Mouse (Mus musculus) neural tube, embryonic 10.5 days (tissue): Measurements from ENCODE around the gene Phldb1.

Source experiments
- DNase-seq: peaks from one replicate; pipeline ENCODE4 v3.0.0-alpha.2; 2017; ENCODE audit warnings: low spot score; ENCODE audit errors: extremely low spot score

Phldb1 gene

GRCm38 (mm10) chr9:44709600-44709999, 25.4 kb downstream of the Phldb1 start:
- peak; percentile 52 for DNase-seq

DNA sequence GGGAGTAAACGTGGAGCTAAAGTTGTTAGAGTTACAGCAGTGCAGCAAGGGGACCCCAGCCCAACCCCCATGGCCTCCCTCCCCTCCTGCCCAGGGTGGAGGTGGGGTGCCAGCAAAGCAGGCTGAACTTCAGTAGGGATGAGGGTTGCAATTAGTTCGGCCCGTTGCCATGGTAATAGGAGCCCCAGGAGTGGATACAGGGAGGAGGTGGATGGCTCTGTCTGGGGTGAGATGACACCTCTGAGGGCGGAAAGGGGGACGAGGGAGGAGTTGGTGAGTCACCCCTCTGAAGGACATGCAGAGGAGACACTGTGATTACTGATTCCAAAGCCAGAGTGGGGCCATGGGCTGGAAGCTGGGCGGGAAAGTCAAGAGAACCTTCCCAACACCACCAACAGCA, 26.1 kb downstream of the Phldb1 start:
- no peak for DNase-seq

DNA sequence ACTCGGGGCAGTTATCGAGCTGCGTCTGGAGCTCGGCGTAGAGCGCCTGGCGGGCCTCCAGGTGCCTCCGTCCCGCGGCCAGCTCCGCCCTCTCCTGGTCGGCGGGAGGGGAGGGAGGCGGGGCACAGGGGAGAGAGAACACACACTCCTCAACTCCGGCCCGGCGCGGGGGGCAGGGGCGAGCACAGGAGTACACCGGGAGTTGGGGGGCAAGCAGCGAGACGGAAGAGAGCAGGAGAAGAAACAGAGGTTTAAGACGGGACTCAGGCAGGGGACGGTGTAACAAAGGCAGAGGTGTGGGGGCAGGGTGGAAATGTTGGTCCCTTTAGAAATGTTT, 26.6 kb downstream of the Phldb1 start:
- DNase-seq, result peak; percentile 64

DNA sequence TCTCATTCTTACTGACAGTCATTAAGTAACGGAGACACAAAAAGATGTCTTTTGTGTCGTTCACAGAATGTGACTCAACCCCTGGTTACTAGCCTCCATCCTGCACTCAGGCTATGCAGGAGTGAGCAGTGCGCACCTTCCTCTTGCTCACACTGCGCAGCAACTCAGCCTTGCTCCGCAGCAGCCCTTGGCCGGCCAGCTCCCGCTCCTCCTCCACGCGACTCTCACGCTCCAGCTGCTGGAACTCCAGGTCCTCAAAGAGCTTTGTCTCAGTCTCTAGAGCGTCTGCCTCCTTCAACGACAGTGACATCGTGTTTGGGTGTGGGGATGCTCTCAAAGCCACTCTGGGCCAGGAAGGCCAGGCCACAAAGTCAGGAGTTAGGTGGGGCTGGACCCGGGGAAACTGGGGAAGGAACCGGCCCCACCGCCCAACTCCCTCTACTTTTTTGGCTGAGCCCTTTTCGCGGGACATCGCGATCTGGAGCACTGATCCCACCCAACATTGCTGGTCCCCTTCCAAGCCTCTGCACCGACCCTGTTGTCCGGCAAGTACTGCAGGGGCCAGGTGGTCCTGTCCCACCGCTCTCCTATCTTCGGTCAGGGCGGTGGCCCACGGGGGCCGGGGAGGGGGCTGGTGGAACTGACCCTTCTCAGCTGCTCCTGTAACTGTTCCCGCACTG, 27.1 kb downstream of the Phldb1 start:
- DNase-seq, result no peak

DNA sequence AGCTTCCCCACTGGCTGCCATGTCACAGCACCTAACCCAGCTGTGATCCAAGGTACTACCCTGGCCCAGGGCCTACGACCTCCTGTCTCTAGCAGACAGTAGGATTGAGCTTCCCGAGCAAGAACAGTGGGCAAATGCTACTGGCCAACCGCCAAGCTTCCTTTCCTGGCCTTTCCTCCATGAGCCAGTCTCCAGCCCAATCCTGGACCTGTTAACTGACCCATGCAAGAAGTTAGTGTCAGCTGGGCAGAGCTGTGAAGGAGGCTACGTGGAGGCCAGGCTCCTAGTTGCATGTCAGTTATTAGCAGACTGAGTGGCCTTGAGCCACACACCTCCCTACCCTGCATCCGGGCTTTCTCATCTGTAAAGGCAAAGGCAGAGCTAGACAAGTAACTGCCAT, 35.3 kb downstream of the Phldb1 start:
- DNase-seq, result no peak

- no peak for DNase-seq
Observed at GRCm38 (mm10) chr9:44699196-44699595, 35.8 kb downstream of the Phldb1 start.

DNA sequence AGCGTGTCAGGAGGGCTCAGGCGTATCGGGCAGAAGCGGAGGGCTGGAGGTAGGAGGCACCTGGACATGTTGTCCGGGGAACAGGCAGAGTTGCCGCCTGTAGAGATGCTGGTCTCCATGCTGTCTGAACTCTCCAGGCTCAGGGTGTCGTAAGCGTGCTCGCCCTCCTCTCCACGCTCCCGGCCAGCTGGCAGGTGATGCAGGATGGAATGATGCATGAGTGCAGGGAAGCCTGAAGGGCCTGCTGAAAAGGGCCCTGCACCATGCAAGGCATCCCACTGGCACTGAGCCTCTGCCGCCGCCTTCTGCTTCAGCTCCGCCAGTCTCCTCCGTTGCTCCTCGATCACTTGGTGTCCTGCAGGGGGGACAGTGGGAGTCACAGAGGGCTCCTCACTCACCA, 37.1 kb downstream of the Phldb1 start:
- no peak for DNase-seq

- no peak for DNase-seq
Observed at GRCm38 (mm10) chr9:44693071-44693470, 41.9 kb downstream of the Phldb1 start.

- DNase-seq, result no peak
Observed at GRCm38 (mm10) chr9:44691671-44692520, 43.1 kb downstream of the Phldb1 start.

GRCm38 (mm10) chr9:44690641-44691040, 44.4 kb downstream of the Phldb1 start:
- DNase-seq, result no peak

GRCm38 (mm10) chr9:44688013-44688412, 47.0 kb downstream of the Phldb1 start:
- no peak for DNase-seq

- peak; percentile 58 for DNase-seq
Observed at GRCm38 (mm10) chr9:44686638-44687037, 48.4 kb downstream of the Phldb1 start.

DNA sequence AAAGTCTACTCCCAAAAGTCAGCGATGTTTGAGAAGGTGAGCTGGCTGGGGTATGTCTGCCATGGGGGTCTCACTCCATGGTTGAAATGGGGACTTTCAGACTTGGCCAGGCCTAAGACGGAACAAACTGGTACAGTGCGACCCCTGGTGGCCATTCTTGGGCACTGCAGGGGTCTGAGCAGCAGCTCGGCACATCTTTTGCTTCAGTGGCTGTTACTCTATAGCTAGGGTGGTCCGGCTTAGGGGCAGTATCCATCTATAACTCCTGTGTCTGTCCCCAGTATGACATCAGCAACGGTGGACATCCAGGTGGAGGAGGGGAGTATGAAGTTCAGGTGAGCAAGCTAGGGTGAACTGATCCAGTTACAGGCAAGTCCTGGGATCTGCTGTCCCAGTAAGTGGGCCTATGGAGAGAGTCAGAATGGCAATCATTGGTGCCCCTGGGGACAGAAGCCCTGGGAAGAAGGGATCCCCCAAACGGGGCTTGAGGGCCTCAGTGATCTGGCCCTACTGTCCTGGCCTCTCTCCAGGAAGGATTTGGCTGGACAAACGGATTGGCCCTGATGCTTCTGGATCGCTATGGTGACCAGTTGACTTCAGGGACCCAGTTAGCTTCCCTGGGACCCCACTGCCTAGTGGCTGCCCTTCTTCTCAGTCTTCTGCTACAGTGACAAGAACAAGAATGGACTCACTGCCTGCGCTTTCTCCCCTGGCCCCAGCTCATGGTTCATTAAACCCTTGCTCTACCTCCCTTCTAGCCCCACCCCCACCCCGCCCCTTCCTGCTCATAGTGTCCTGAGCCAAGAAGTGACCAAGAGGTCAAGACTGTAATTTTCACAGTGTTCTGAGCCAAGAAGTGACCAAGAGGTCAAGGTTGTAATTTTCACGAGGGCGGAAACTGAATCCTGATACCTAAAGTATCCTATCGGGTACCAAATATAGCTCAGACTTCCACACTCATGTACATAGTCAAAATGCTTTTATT, 49.4 kb downstream of the Phldb1 start:
- DNase-seq, result peak; percentile 82

DNA sequence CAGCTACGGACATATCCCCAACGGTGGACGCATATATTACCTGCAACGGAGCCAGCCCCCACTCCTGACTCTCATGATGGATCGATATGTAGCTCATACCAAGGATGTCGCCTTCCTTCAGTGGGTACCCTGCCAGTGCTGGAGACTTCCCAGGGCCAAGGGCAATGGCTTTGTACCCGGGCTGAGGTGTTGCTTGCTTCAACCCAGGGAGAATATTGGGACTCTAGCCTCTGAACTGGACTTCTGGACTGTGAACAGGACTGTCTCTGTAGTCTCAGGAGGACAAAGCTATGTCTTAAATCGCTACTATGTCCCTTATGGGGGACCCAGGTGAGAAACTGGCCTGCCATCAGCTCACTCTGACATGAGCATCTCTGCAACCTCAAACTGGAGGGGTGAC, 52.0 kb downstream of the Phldb1 start:
- no peak for DNase-seq

DNA sequence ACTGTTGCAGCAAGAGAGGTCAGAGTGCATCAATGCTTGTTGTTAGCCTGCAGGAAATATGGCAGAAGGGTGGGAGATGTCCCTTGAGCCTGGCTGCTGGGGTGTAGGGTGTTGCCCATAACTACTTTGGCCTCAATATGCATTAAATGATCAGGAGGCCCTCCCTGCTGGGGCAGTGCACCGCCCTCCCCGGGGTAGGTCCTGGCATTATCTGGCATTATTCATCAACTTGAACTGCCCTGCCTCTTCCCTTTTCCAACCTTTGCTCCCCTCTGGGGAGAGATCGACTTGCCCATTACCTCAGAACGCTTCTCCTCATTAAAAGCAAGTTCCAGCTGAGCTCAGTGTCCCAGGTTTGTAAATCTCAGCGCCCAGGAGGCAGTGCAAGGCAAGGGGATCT, 55.4 kb downstream of the Phldb1 start:
- no peak for DNase-seq

DNA sequence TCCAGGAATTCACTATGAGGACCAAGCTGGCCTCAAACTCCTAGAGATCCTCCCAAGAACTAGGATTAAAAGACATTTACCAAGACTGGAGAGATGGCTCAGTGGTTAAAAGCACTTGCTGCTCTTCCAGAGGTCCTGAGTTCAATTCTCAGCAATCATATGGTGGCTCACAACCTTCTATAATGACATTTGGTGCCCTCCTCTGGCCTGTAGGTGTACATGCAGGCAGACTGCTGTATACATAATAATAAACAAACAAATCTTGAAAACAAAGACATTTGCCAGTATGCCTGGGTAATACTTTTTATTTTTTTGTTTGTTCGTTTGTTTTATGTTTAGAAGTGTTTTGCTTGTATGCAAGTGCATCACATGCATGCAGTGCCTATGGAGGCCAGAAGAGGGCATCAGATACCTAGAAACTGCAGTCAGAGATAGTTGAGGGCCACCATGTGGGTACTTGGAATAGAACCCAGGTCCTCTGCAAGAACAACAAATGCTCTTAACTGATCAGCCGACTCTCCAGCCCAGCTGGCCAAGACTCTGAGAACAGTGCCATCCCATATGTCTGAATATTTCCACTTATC, 56.6 kb downstream of the Phldb1 start:
- DNase-seq, result no peak

GRCm38 (mm10) chr9:44673005-44673404, 62.0 kb downstream of the Phldb1 start, which contains the start of gene Treh:
Gene Treh (plus strand): TSS chr9:44673233.
- no peak for DNase-seq

GRCm38 (mm10) chr9:44672291-44672865, 62.6 kb downstream of the Phldb1 start:
- DNase-seq, result no peak

GRCm38 (mm10) chr9:44671416-44671815, 63.6 kb downstream of the Phldb1 start:
- no peak for DNase-seq

GRCm38 (mm10) chr9:44663706-44664105, 71.3 kb downstream of the Phldb1 start:
- DNase-seq, result no peak
